Mouse (Mus musculus): Measurements from ENCODE around the gene Dld.

Dld gene

GRCm38 (mm10) chr12:31318409-31318963 lies 32.8 kb downstream of the Dld start:
- DNase-seq = peak; percentile 32 to 41

- peak; percentile 33 for DNase-seq
These were observed 33.4 kb downstream of the Dld start for GRCm38 (mm10) chr12:31317670-31318408.

- no peak for DNase-seq
These were observed 35.3 kb downstream of the Dld start for GRCm38 (mm10) chr12:31315961-31316360.

- no peak for DNase-seq
These were observed 36.9 kb downstream of the Dld start for GRCm38 (mm10) chr12:31314310-31314709.

- DNase-seq = no peak
These were observed 38.1 kb downstream of the Dld start for GRCm38 (mm10) chr12:31313136-31313535.

- DNase-seq = no peak
These were observed 39.0 kb downstream of the Dld start for GRCm38 (mm10) chr12:31312281-31312680.

GRCm38 (mm10) chr12:31311671-31312265 lies 39.5 kb downstream of the Dld start:
- no peak for DNase-seq

- no peak for DNase-seq
These were observed 40.6 kb downstream of the Dld start for GRCm38 (mm10) chr12:31310687-31311086.

- DNase-seq = peak; percentile 52 to 53
These were observed 43.5 kb downstream of the Dld start for GRCm38 (mm10) chr12:31307756-31308155.

- DNase-seq = peak; percentile 68
These were observed 44.2 kb downstream of the Dld start for GRCm38 (mm10) chr12:31307011-31307410.

- DNase-seq = peak; percentile 25 to 32
These were observed 45.1 kb downstream of the Dld start for GRCm38 (mm10) chr12:31306075-31306675.

- DNase-seq = peak; percentile 35 to 47
These were observed 48.3 kb downstream of the Dld start for GRCm38 (mm10) chr12:31302766-31303511.

GRCm38 (mm10) chr12:31302266-31302665 lies 49.0 kb downstream of the Dld start:
- DNase-seq = no peak

GRCm38 (mm10) chr12:31300276-31300675 lies 51.0 kb downstream of the Dld start:
- DNase-seq = no peak

- DNase-seq = no peak
These were observed 51.5 kb downstream of the Dld start for GRCm38 (mm10) chr12:31299676-31300197.

- DNase-seq = no peak
These were observed 52.1 kb downstream of the Dld start for GRCm38 (mm10) chr12:31299126-31299525.

- no peak for DNase-seq
These were observed 52.7 kb downstream of the Dld start for GRCm38 (mm10) chr12:31298530-31298929.

GRCm38 (mm10) chr12:31298122-31298521 lies 53.1 kb downstream of the Dld start:
- DNase-seq = no peak

GRCm38 (mm10) chr12:31296097-31296496 lies 55.2 kb downstream of the Dld start:
- DNase-seq = no peak

- DNase-seq = no peak
These were observed 55.7 kb downstream of the Dld start for GRCm38 (mm10) chr12:31295505-31295904.

- no peak for DNase-seq
These were observed 56.3 kb downstream of the Dld start for GRCm38 (mm10) chr12:31294996-31295395.

- no peak for DNase-seq
These were observed 56.7 kb downstream of the Dld start for GRCm38 (mm10) chr12:31294526-31294925.
